Mouse (Mus musculus) thymus, adult 18-20 months (tissue): Measurements from ENCODE around the gene Tut4.

Experiments
- DNase-seq, 2 experiments: peaks; one replicate each; pipeline ENCODE4 v3.0.0; 2022; ENCODE audit warnings: mixed read lengths in 2 of 2

The Tut4 gene

GRCm38 (mm10) chr4:108539701-108540100, 80.5 kb downstream of the Tut4 start:
- no peak for DNase-seq

GRCm38 (mm10) chr4:108565026-108565425, 105.8 kb downstream of the Tut4 start:
- no peak for DNase-seq

- no peak for DNase-seq
Measured at GRCm38 (mm10) chr4:108572644-108573043, 113.4 kb downstream of the Tut4 start.

- peak; percentile 90 to 94 for DNase-seq
Measured at GRCm38 (mm10) chr4:108578840-108579742, 119.9 kb downstream of the Tut4 start, which contains the start of the genes Prpf38a and Orc1. Gene Prpf38a (minus strand): TSS chr4:108579336. Gene Orc1 (plus strand): TSS chr4:108579423.

- no peak for DNase-seq
Measured at GRCm38 (mm10) chr4:108579743-108580411, 120.7 kb downstream of the Tut4 start.

GRCm38 (mm10) chr4:108593376-108593775, 134.2 kb downstream of the Tut4 start:
- no peak for DNase-seq

- no peak for DNase-seq
Measured at GRCm38 (mm10) chr4:108595785-108596184, 136.6 kb downstream of the Tut4 start.

GRCm38 (mm10) chr4:108598306-108598705, 139.1 kb downstream of the Tut4 start:
- no peak for DNase-seq

GRCm38 (mm10) chr4:108601870-108602269, 142.6 kb downstream of the Tut4 start:
- no peak for DNase-seq

- DNase-seq: no peak
Measured at GRCm38 (mm10) chr4:108608651-108609050, 149.4 kb downstream of the Tut4 start.
